Mouse (Mus musculus): ENCODE results near the gene Proser1. TPM values are rescaled to one million over a fixed set of nuclear protein-coding genes. Genes with fewer than 3 reads are reported as not detected.

Proser1 gene
- total and polyA plus RNA-seq, 3 experiments, result 2.9 to 22.2 (median 3.9) TPM

DNA sequence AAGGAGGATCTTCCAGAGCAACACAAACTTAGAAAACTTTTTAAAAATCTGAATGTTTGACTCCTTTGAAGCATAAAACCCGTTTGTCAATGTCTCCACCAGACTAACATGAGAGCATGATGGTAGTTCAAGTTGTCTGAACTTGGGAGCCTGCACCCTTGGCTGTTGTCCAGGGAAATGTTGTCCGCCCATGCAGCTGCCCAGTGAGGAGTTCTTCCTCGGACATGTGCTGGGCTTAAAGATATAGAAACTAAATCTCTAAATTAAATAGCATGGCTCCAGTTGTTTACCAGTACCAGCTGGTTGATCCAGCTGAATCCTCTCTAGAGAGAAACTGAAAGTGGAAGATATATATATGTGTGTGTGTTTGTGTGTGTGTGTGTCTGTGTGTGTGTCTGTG, 49.5 kb upstream of the Proser1 start:
- in situ Hi-C loops (cut with MboI; ENCODE audit: low pct_ligation_motif_present, low pct_unique_long_range_greater_than_20kb, low sequenced_read_pairs), result no loop called here
- no peak overlapping the region for H3K9ac ChIP-seq (ENCODE audit: insufficient read depth, low read depth)
- no peaks in the 10 kb centered on the region for H3K9me3 ChIP-seq (replicated peaks; ENCODE audit: low read length)
- dilution Hi-C loops (cut with MboI; ENCODE audit: extremely low pct_ligation_motif_present, extremely low pct_unique_long_range_greater_than_20kb, low sequenced_read_pairs), result no loop called here
- H3K4me2 ChIP-seq (ENCODE audit: insufficient read depth, low read depth, poor library complexity, severe bottlenecking), result peak overlapping the region; percentile 81
- no peak for DNase-seq (ENCODE audit: extremely low read depth)
- no peaks in the 10 kb centered on the region for H3K27me3 ChIP-seq (replicated peaks)
- H3K79me2 ChIP-seq (replicated peaks; ENCODE audit: control insufficient read depth, extremely low read depth, insufficient read depth, poor library complexity, severe bottlenecking), result no peaks in the 10 kb centered on the region
- H3K27ac ChIP-seq (ENCODE audit: insufficient read depth, low read depth), result no peak overlapping the region
- no peaks in the 10 kb centered on the region for H3K4me1 ChIP-seq (ENCODE audit: control insufficient read depth in 1 of 2, insufficient read depth in 2 of 2)
- H3K36me3 ChIP-seq (replicated peaks in 1 of 2; ENCODE audit: control insufficient read depth in 1 of 2, insufficient read depth in 1 of 2, low read length in 1 of 2), result no peaks in the 10 kb centered on the region
- TF ChIP-seq GABPA (IDR thresholded peaks at IDR 0.05; ENCODE audit: insufficient replicate concordance, low read depth, low read length) (no peak), CHD1 (IDR thresholded peaks at IDR 0.05; ENCODE audit: low read depth, low read length) (no peak), UBTF (IDR thresholded peaks at IDR 0.05; ENCODE audit: low read depth, low read length) (no peak)
- no peak overlapping the region for H3K4me3 ChIP-seq (replicated peaks in 1 of 3; ENCODE audit: low read depth in 2 of 3, low read length in 2 of 3, poor library complexity in 1 of 3)

DNA sequence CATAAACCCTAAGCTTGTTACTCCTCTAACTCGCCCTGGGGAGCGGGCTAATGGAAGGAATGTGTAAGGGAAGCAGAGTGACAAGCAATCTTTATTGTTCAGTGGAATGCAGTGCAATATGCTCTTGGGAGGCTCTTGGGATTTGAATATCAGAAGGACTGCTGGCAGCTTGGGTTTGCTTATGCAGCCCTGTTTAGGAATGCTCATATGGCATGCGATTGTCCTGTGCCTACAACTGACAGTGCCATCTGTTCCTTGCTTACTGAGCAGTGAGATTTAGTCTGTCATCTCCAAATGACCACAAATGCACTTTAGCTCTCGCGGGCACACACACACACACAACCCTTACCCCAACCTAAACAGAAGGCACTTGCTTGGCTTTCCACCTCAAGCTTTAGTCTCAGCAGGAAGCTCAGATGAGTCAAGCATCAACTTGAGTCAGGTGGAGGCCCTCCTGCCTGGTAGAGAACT, 47.4 kb upstream of the Proser1 start:
- no peak overlapping the region for H3K4me3 ChIP-seq (replicated peaks in 1 of 3; ENCODE audit: low read depth in 2 of 3, low read length in 2 of 3, poor library complexity in 1 of 3)
- in situ Hi-C loops (cut with MboI; ENCODE audit: low pct_ligation_motif_present, low pct_unique_long_range_greater_than_20kb, low sequenced_read_pairs), result no loop called here
- H3K27ac ChIP-seq (ENCODE audit: insufficient read depth, low read depth), result no peak overlapping the region
- no peak overlapping the region for H3K9ac ChIP-seq (ENCODE audit: insufficient read depth, low read depth)
- no peaks in the 10 kb centered on the region for H3K9me3 ChIP-seq (replicated peaks; ENCODE audit: low read length)
- no peak overlapping the region for H3K4me2 ChIP-seq (ENCODE audit: insufficient read depth, low read depth, poor library complexity, severe bottlenecking)
- H3K79me2 ChIP-seq (replicated peaks; ENCODE audit: control insufficient read depth, extremely low read depth, insufficient read depth, poor library complexity, severe bottlenecking), result no peaks in the 10 kb centered on the region
- no peaks in the 10 kb centered on the region for H3K36me3 ChIP-seq (replicated peaks in 1 of 2; ENCODE audit: control insufficient read depth in 1 of 2, insufficient read depth in 1 of 2, low read length in 1 of 2)
- TF ChIP-seq CTCF (conservative IDR thresholded peaks at IDR 0.05 in 1 of 2, IDR thresholded peaks at IDR 0.05 in 1 of 2; ENCODE audit: low read depth in 2 of 2, low read length in 2 of 2), result no peak
- TF ChIP-seq MAX (IDR thresholded peaks at IDR 0.05; ENCODE audit: low read length), result no peak
- no peak for TF ChIP-seq GABPA (IDR thresholded peaks at IDR 0.05; ENCODE audit: insufficient replicate concordance, low read depth, low read length)
- no peak for TF ChIP-seq USF2 (conservative IDR thresholded peaks at IDR 0.05; ENCODE audit: low read depth, low read length)
- TF ChIP-seq MYC (IDR thresholded peaks at IDR 0.05; ENCODE audit: low read depth, low read length), result no peak
- no peak for TF ChIP-seq TBP (conservative IDR thresholded peaks at IDR 0.05; ENCODE audit: low read depth, low read length)
- TF ChIP-seq SIN3A (IDR thresholded peaks at IDR 0.05; ENCODE audit: low read length), result no peak
- TF ChIP-seq UBTF (IDR thresholded peaks at IDR 0.05; ENCODE audit: low read depth, low read length), result no peak
- no peak for TF ChIP-seq BHLHE40 (IDR thresholded peaks at IDR 0.05; ENCODE audit: low read depth, low read length)
- TF ChIP-seq TCF12 (IDR thresholded peaks at IDR 0.05; ENCODE audit: low read depth, low read length), result no peak
- TF ChIP-seq ZKSCAN1 (IDR thresholded peaks at IDR 0.05; ENCODE audit: borderline replicate concordance, low read depth, low read length), result no peak
- TF ChIP-seq NELFE (IDR thresholded peaks at IDR 0.05; ENCODE audit: low read depth, low read length), result no peak
- TF ChIP-seq NRF1 (IDR thresholded peaks at IDR 0.05; ENCODE audit: low read depth, low read length), result no peak
- no peak for TF ChIP-seq ZMIZ1 (IDR thresholded peaks at IDR 0.05; ENCODE audit: low read depth, low read length)
- TF ChIP-seq PAX5 (IDR thresholded peaks at IDR 0.05; ENCODE audit: low read length), result no peak
- TF ChIP-seq MXI1 (IDR thresholded peaks at IDR 0.05; ENCODE audit: low read depth, low read length), result no peak
- no peak for TF ChIP-seq MAZ (IDR thresholded peaks at IDR 0.05; ENCODE audit: low read depth, low read length)
- dilution Hi-C loops (cut with MboI; ENCODE audit: extremely low pct_ligation_motif_present, extremely low pct_unique_long_range_greater_than_20kb, low sequenced_read_pairs), result no loop called here
- no peaks in the 10 kb centered on the region for H3K27me3 ChIP-seq (replicated peaks)
- H3K4me1 ChIP-seq (ENCODE audit: control insufficient read depth in 1 of 2, insufficient read depth in 2 of 2), result no peaks in the 10 kb centered on the region
- no peak for DNase-seq (ENCODE audit: extremely low read depth)
